Mouse (Mus musculus) hindbrain, embryonic 11.5 days (tissue): ENCODE data around the gene Fam219b. TPM values are rescaled to one million over a fixed set of nuclear protein-coding genes. Genes with fewer than 3 reads are reported as not detected.

Source experiments
- ATAC-seq: fragments of 200-750 bp; cut with Nextera tagmentation; 2 replicates; pipeline ENCODE4 v1.8.0; 2017; ENCODE audit warnings: mild to moderate bottlenecking, moderate TSS enrichment, moderate library complexity; ENCODE audit not compliant: low FRiP score
- DNase-seq: peaks from one replicate; pipeline ENCODE4 v3.0.0-alpha.2; 2015; ENCODE audit warnings: low spot score
- H3K27ac ChIP-seq: fragments of 300-500 bp; sonication (generic); 2 replicates; pipeline ENCODE4 v1.5.1; 2014; ENCODE audit warnings: mild to moderate bottlenecking, low read depth, low read length
- H3K27me3 ChIP-seq: fragments of 300-500 bp; sonication (generic); 2 replicates; pipeline ENCODE4 v1.6.1; 2014; ENCODE audit warnings: mild to moderate bottlenecking, low read length, moderate library complexity, mixed read lengths; ENCODE audit not compliant: control insufficient read depth, insufficient read depth
- H3K36me3 ChIP-seq: fragments of 300-500 bp; sonication (generic); 2 replicates; pipeline ENCODE4 v1.6.1; 2014; ENCODE audit warnings: mild to moderate bottlenecking, low read length, moderate library complexity, mixed read lengths; ENCODE audit not compliant: control insufficient read depth, insufficient read depth
- H3K4me1 ChIP-seq: fragments of 300-500 bp; sonication (generic); replicated peaks from 2 replicates; pipeline ENCODE4 v1.6.1; 2014; ENCODE audit warnings: low read length, mixed read lengths; ENCODE audit not compliant: control insufficient read depth, insufficient read depth
- H3K4me2 ChIP-seq: fragments of 300-500 bp; sonication (generic); replicated peaks from 2 replicates; pipeline ENCODE4 v1.6.1; 2014; ENCODE audit warnings: mild to moderate bottlenecking, low read depth, low read length
- H3K4me3 ChIP-seq: fragments of 300-500 bp; sonication (generic); 2 replicates; pipeline ENCODE4 v1.5.1; 2014; ENCODE audit warnings: low read depth, low read length
- H3K9ac ChIP-seq: fragments of 300-500 bp; sonication (generic); 2 replicates; pipeline ENCODE4 v1.6.1; 2014; ENCODE audit warnings: low read depth, low read length
- H3K9me3 ChIP-seq: fragments of 300-500 bp; sonication (generic); 2 replicates; pipeline ENCODE4 v1.6.1; 2016; ENCODE audit warnings: low read length; ENCODE audit not compliant: control insufficient read depth
- WGBS: fragments of 180-500 bp; shearing (Covaris S2); extraction: QIAGEN DNeasy Blood & Tissue Kit; methylation state at CpG from one replicate; pipeline ENCODE4 v1.1.7; 2014; 5-methylcytosine and 5-hydroxymethylcytosine counted together
- polyA plus RNA-seq: library from polyadenylated mRNA; unstranded; fragments of >200 nt; fragmentation: Nextera tagmentation; extraction: Ambion mirVana; gene quantifications from 2 replicates; pipeline ENCODE4 v1.2.1, GENCODE M21; 2014

The Fam219b gene
- polyA plus RNA-seq = 14.9 and 17.7 TPM in 2 replicates

DNA sequence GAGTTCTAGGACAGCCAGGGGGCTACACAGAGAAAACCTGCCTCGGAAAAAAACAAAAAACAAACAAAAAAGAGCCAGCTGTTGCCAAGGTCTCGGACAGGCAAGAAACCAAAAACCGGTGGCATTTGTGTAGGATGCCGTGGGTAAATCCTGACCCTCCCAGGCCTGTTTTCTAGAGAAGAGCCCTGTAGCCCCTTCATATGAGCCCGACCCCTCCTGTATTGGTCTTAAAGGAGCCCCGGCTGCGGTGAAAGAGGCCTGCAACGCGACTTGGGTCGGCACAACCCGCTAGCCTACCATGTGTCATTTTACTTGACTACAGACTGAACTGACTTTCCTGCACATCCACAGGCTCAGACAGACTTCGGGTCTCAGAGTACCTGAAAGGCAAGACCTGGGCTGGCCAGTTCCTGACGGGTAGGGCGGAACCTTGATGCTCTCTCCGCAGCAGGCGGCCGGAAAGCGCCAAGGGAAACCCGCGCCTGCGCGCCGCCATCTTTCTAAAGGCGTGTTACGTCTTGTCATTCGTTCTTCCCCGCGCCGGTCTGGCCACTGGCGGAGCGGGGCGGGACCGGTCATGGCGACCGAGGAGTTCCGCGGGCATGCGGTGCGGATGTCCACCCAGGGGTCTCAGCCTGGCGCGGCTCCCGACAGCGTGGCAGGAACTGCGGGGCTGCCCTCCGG is at the start of gene Fam219b:
TSS of gene Fam219b (plus strand) at position 485 of the 684 bp plus-strand sequence.
- no peaks in the 10 kb centered on the region for H3K27me3 ChIP-seq
- H3K4me2 ChIP-seq = peak within 1 kb of the TSS; percentile 81
- 3% methylated on average over 43 of the region's 45 CpGs for WGBS
- peak within 1 kb of the TSS; percentile 77 for H3K27ac ChIP-seq
- peak within 1 kb of the TSS; percentile 88 for H3K9ac ChIP-seq
- peaks cover 4% of the 10 kb centered on the region for H3K4me1 ChIP-seq
- H3K4me3 ChIP-seq = peak within 1 kb of the TSS; percentile 83
- DNase-seq (peak; percentile 90), ATAC-seq (peak; percentile 90)
- no peaks in the 10 kb centered on the region for H3K9me3 ChIP-seq
- H3K36me3 ChIP-seq = peaks cover 6% of the 10 kb centered on the region; the same call in 1 of the 2 replicates

GRCm38 (mm10) chr9:57487807-57488206 is 49.5 kb upstream of the Fam219b start:
- DNase-seq = no peak
- WGBS = 75% methylated on average over 7 of the region's 7 CpGs

DNA sequence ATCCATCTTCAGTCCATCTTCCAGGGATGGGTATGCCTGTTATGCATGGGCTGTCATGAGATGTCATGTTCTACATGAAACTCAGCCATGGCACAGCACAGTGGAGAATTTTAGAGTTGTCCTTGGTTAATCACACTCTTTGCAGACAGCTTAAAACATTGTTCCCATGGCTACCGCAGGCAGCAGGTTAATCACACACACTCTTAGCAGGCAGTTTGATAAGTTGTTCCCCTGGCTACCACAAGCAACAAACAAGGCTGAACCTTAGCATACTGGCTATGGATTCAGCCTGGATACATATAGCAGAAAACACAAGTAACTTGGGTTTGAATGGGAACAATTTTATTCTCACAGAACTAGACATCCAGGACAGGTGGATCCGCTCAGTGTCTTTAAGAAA is 43.8 kb upstream of the Fam219b start:
- Histone ChIP-seq H3K9me3 (no peaks in the 10 kb centered on the region), H3K9ac (no peak overlapping the region), H3K27ac (no peak overlapping the region), H3K4me3 (no peak overlapping the region), H3K4me2 (no peak overlapping the region), H3K36me3 (no peaks in the 10 kb centered on the region), H3K27me3 (no peaks in the 10 kb centered on the region; the same call in 1 of the 2 replicates), H3K4me1 (no peaks in the 10 kb centered on the region)
- DNase-seq (no peak), ATAC-seq (no peak)
- 90% methylated on average over 2 of the region's 2 CpGs for WGBS

More at GRCm38 (mm10) chr9:57487807-57488206, 49.5 kb upstream of the Fam219b start:
- no peak overlapping the region for H3K4me3 ChIP-seq
- H3K4me2 ChIP-seq = no peak overlapping the region
- no peak for ATAC-seq
- H3K9ac ChIP-seq = no peak overlapping the region
- H3K27ac ChIP-seq = no peak overlapping the region
- H3K36me3 ChIP-seq = no peaks in the 10 kb centered on the region
- H3K27me3 ChIP-seq = no peaks in the 10 kb centered on the region
- H3K9me3 ChIP-seq = no peaks in the 10 kb centered on the region
- no peaks in the 10 kb centered on the region for H3K4me1 ChIP-seq

DNA sequence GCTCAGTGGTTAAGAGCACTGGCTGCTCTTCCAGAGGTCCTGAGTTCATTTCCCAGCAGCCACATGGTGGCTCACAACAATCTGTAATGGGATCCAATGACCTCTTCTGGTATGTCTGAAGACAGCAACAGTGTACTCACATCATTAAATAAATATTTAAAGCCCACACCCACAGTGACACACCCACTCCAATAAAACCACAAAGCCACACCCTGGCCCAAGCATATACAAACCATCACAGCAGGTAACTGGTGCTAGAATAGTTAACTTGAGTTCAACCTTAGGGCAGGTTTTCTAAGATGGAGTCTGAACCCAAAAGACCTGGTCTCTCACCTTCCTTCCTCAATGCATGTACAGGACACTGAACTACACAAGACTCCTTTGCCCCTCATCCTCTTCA is 42.4 kb upstream of the Fam219b start:
- Histone ChIP-seq H3K4me1 (no peaks in the 10 kb centered on the region), H3K9ac (no peak overlapping the region), H3K4me2 (no peak overlapping the region), H3K4me3 (no peak overlapping the region), H3K27ac (no peak overlapping the region), H3K9me3 (no peaks in the 10 kb centered on the region), H3K36me3 (no peaks in the 10 kb centered on the region), H3K27me3 (no peaks in the 10 kb centered on the region; the same call in 1 of the 2 replicates)
- ATAC-seq (no peak), DNase-seq (no peak)

- H3K4me1 ChIP-seq = peaks cover 4% of the 10 kb centered on the region; the same call in 1 of the 2 replicates
- H3K27ac ChIP-seq = no peak overlapping the region
- H3K4me3 ChIP-seq = no peak overlapping the region
- H3K9ac ChIP-seq = no peak overlapping the region
- WGBS = 73% methylated on average over 5 of the region's 5 CpGs
- H3K36me3 ChIP-seq = no peaks in the 10 kb centered on the region
- no peak overlapping the region for H3K4me2 ChIP-seq
- peaks cover 16% of the 10 kb centered on the region for H3K27me3 ChIP-seq
- DNase-seq (no peak), ATAC-seq (no peak)
- no peaks in the 10 kb centered on the region for H3K9me3 ChIP-seq
These were observed 40.1 kb upstream of the Fam219b start for GRCm38 (mm10) chr9:57497236-57497635.

- Histone ChIP-seq H3K27me3 (peaks cover 29% of the 10 kb centered on the region), H3K9ac (no peak overlapping the region), H3K36me3 (no peaks in the 10 kb centered on the region), H3K4me2 (no peak overlapping the region), H3K4me1 (peaks cover 9% of the 10 kb centered on the region; the same call in 1 of the 2 replicates), H3K4me3 (no peak overlapping the region), H3K27ac (peak overlapping the region; percentile 33; the same call in 1 of the 2 replicates), H3K9me3 (no peaks in the 10 kb centered on the region)
- DNase-seq (no peak), ATAC-seq (no peak)
- 50% methylated on average over 7 of the region's 7 CpGs for WGBS
These were observed 38.8 kb upstream of the Fam219b start for GRCm38 (mm10) chr9:57498536-57498935.

DNA sequence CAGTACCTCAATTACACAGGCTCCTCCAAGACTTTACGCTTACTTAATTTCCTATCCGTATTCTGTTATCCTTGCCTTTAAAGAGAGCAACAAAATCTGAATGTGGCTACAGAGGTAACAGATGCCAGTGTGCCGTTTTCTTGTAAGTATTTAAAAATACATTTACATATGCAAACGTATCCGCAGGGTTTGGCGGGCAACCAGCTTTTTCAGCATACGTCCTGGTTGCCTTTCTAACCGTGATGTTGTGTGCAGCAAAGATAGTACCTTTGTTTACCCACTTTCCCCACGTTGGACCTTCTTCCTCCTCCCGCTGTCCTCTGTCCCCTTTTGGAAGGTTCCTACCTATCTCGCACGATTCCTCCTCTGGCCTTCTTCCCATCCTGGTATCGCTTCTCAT is 35.9 kb upstream of the Fam219b start:
- Histone ChIP-seq H3K36me3 (no peaks in the 10 kb centered on the region), H3K4me3 (peak overlapping the region; percentile 14), H3K27ac (peak overlapping the region; percentile 42; the same call in 1 of the 2 replicates), H3K27me3 (peaks cover 58% of the 10 kb centered on the region), H3K4me1 (peaks cover 14% of the 10 kb centered on the region), H3K4me2 (peak overlapping the region; percentile 2), H3K9me3 (no peaks in the 10 kb centered on the region), H3K9ac (0 out of 2 replicates have a peak overlapping the region, but pooled peaks have one; percentile 23)
- DNase-seq (no peak), ATAC-seq (no peak)
- 6% methylated on average over 13 of the region's 13 CpGs for WGBS

DNA sequence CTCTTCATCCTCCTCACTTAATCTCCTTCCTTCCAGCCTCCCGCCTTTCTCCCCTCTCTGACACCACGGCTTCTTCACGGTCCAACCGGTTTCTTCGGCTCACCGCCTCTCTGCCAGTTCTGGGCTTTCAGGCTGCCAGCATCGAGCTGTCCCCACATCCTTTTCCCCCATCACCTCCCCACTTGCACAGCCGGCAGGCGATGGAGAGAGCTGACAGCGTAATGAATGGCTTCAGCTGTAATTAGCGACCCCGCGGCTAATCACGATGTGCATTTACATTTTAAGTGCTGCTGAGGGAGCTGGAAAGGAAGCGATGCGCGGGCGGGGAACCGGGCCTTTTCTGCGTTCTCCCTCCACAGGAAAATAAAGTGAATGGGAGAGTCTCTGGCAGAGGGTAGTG is 35.5 kb upstream of the Fam219b start:
- H3K4me3 ChIP-seq = peak overlapping the region; percentile 14
- WGBS = 2% methylated on average over 20 of the region's 20 CpGs
- ATAC-seq = peak; percentile 37; the same call in 1 of the 2 replicates

More for the DNA sequence above, 35.5 kb upstream of the Fam219b start:
- Histone ChIP-seq H3K9me3 (no peaks in the 10 kb centered on the region), H3K4me2 (peak overlapping the region; percentile 2), H3K27me3 (peaks cover 60% of the 10 kb centered on the region), H3K9ac (0 out of 2 replicates have a peak overlapping the region, but pooled peaks have one; percentile 23), H3K27ac (peak overlapping the region; percentile 42; the same call in 1 of the 2 replicates), H3K36me3 (no peaks in the 10 kb centered on the region), H3K4me1 (peaks cover 14% of the 10 kb centered on the region)
- DNase-seq = peak; percentile 70
